Mouse (Mus musculus): ENCODE data around the gene D10Wsu102e. TPM values are rescaled to one million over a fixed set of nuclear protein-coding genes. Genes with fewer than 3 reads are reported as not detected.
A peak's percentile ranks its signal among the peaks of the same experiment; 100 is the strongest.
"Not testable (repeated sequence)": the region's sequence is repeated elsewhere in the genome, so short reads cannot be mapped to it uniquely, and the experiment has no call there.

The D10Wsu102e gene
- polyA plus RNA-seq, 1 experiment = 1.7 TPM

- 89% methylated on average over 13 of the region's 13 CpGs for WGBS
- no peak for TF ChIP-seq POLR2A (IDR thresholded peaks at IDR 0.05; ENCODE audit: borderline replicate concordance, insufficient read depth, low read length)
- no peak for TF ChIP-seq CTCF (IDR thresholded peaks at IDR 0.05; ENCODE audit: borderline replicate concordance, insufficient read depth, low read depth, low read length)
- Histone ChIP-seq H3K4me1 (ENCODE audit: control insufficient read depth, insufficient read depth, low read length) (no peaks in the 10 kb centered on the region), H3K27ac (ENCODE audit: insufficient read depth, low read length) (no peak overlapping the region), H3K27me3 (ENCODE audit: control insufficient read depth, insufficient read depth, low read length) (no peaks in the 10 kb centered on the region), H3K4me3 (replicated peaks; ENCODE audit: insufficient read depth, low read depth, low read length) (no peak overlapping the region)
- no peak for DNase-seq
Observed at GRCm38 (mm10) chr10:83497321-83497720, 137.3 kb downstream of the D10Wsu102e start.

DNA sequence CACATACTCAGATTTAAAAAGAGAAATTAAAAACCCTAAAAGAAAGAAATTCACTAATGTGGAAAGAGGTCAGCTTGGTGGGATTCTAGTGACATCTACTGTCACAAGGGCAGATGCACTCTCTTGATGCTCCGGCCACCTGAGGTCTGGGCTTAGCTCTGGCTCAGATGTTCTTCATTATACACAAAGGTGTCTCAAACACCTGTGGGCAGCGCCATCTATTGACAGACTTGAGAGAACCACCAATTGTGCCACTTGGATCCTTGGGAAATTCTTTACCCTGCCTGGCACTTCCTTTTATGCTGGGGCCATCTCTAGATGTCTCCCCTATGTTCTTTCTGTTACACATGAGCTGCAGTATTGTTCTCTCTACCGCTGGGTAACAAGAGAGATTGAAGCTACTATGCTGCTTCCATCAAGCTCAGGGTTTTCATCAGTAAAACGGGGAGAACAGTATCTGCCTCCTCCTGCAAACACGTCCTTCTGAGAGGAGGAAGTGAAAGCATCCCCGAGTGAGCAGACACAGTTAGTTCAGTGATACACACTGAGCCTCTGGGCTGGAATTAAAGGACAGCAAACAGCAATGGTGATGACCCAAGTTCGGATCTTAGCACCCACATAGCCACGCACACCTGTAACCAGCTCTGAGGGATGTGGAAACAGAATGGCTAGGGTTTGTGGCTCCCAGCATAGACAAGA, 149.1 kb downstream of the D10Wsu102e start:
- peak; percentile 10 to 23 for DNase-seq
- WGBS = 69% methylated on average over 8 of the region's 8 CpGs

GRCm38 (mm10) chr10:83511304-83511703, 151.3 kb downstream of the D10Wsu102e start:
- no peak for TF ChIP-seq CTCF (IDR thresholded peaks at IDR 0.05; ENCODE audit: borderline replicate concordance, insufficient read depth, low read depth, low read length)
- TF ChIP-seq POLR2A (IDR thresholded peaks at IDR 0.05; ENCODE audit: borderline replicate concordance, insufficient read depth, low read length) = no peak
- Histone ChIP-seq H3K27ac (ENCODE audit: insufficient read depth, low read length) (no peak overlapping the region), H3K27me3 (ENCODE audit: control insufficient read depth, insufficient read depth, low read length) (no peaks in the 10 kb centered on the region), H3K4me3 (replicated peaks; ENCODE audit: insufficient read depth, low read depth, low read length) (no peak overlapping the region), H3K4me1 (ENCODE audit: control insufficient read depth, insufficient read depth, low read length) (no peaks in the 10 kb centered on the region)
- 83% methylated on average over 5 of the region's 5 CpGs for WGBS
- no peak for DNase-seq

More for the DNA sequence above, 149.1 kb downstream of the D10Wsu102e start:
- no peak for TF ChIP-seq POLR2A (IDR thresholded peaks at IDR 0.05; ENCODE audit: borderline replicate concordance, insufficient read depth, low read length)
- peak; percentile 36; the same call in 1 of the 2 replicates for TF ChIP-seq CTCF (IDR thresholded peaks at IDR 0.05; ENCODE audit: borderline replicate concordance, insufficient read depth, low read depth, low read length)
- Histone ChIP-seq H3K27ac (ENCODE audit: insufficient read depth, low read length) (no peak overlapping the region), H3K27me3 (ENCODE audit: control insufficient read depth, insufficient read depth, low read length) (no peaks in the 10 kb centered on the region), H3K4me3 (replicated peaks; ENCODE audit: insufficient read depth, low read depth, low read length) (no peak overlapping the region), H3K4me1 (ENCODE audit: control insufficient read depth, insufficient read depth, low read length) (no peaks in the 10 kb centered on the region)

GRCm38 (mm10) chr10:83513736-83514135, 153.7 kb downstream of the D10Wsu102e start:
- Histone ChIP-seq H3K4me3 (replicated peaks; ENCODE audit: insufficient read depth, low read depth, low read length) (no peak overlapping the region), H3K27ac (ENCODE audit: insufficient read depth, low read length) (no peak overlapping the region), H3K27me3 (ENCODE audit: control insufficient read depth, insufficient read depth, low read length) (no peaks in the 10 kb centered on the region), H3K4me1 (ENCODE audit: control insufficient read depth, insufficient read depth, low read length) (no peaks in the 10 kb centered on the region)
- WGBS = 86% methylated on average over 8 of the region's 8 CpGs
- TF ChIP-seq CTCF (IDR thresholded peaks at IDR 0.05; ENCODE audit: borderline replicate concordance, insufficient read depth, low read depth, low read length) = no peak
- DNase-seq = no peak

GRCm38 (mm10) chr10:83520990-83521389, 161.0 kb downstream of the D10Wsu102e start:
- no peak overlapping the region for H3K4me3 ChIP-seq (replicated peaks; ENCODE audit: insufficient read depth, low read depth, low read length)
- H3K27ac ChIP-seq (ENCODE audit: insufficient read depth, low read length) = no peak overlapping the region
- TF ChIP-seq POLR2A (IDR thresholded peaks at IDR 0.05; ENCODE audit: borderline replicate concordance, insufficient read depth, low read length) (no peak), CTCF (IDR thresholded peaks at IDR 0.05; ENCODE audit: borderline replicate concordance, insufficient read depth, low read depth, low read length) (peak; percentile 24; the same call in 1 of the 2 replicates)
- 87% methylated on average over 4 of the region's 4 CpGs for WGBS
- no peaks in the 10 kb centered on the region for H3K4me1 ChIP-seq (ENCODE audit: control insufficient read depth, insufficient read depth, low read length)
- DNase-seq = no peak
- H3K27me3 ChIP-seq (ENCODE audit: control insufficient read depth, insufficient read depth, low read length) = no peaks in the 10 kb centered on the region

GRCm38 (mm10) chr10:83524238-83524637, 164.2 kb downstream of the D10Wsu102e start:
- not testable (repeated sequence) for H3K27me3 ChIP-seq (ENCODE audit: control insufficient read depth, insufficient read depth, low read length); H3K4me3 ChIP-seq (replicated peaks; ENCODE audit: insufficient read depth, low read depth, low read length); H3K27ac ChIP-seq (ENCODE audit: insufficient read depth, low read length); H3K4me1 ChIP-seq (ENCODE audit: control insufficient read depth, insufficient read depth, low read length); DNase-seq

GRCm38 (mm10) chr10:83530384-83530967, 170.5 kb downstream of the D10Wsu102e start:
- Histone ChIP-seq H3K27me3 (ENCODE audit: control insufficient read depth, insufficient read depth, low read length) (no peaks in the 10 kb centered on the region), H3K4me3 (replicated peaks; ENCODE audit: insufficient read depth, low read depth, low read length) (no peak overlapping the region), H3K27ac (ENCODE audit: insufficient read depth, low read length) (no peak overlapping the region), H3K4me1 (ENCODE audit: control insufficient read depth, insufficient read depth, low read length) (no peaks in the 10 kb centered on the region)
- no peak for TF ChIP-seq POLR2A (IDR thresholded peaks at IDR 0.05; ENCODE audit: borderline replicate concordance, insufficient read depth, low read length)
- no peak for TF ChIP-seq CTCF (IDR thresholded peaks at IDR 0.05; ENCODE audit: borderline replicate concordance, insufficient read depth, low read depth, low read length)
- WGBS = 80% methylated on average over 6 of the region's 6 CpGs
- DNase-seq = no peak

DNA sequence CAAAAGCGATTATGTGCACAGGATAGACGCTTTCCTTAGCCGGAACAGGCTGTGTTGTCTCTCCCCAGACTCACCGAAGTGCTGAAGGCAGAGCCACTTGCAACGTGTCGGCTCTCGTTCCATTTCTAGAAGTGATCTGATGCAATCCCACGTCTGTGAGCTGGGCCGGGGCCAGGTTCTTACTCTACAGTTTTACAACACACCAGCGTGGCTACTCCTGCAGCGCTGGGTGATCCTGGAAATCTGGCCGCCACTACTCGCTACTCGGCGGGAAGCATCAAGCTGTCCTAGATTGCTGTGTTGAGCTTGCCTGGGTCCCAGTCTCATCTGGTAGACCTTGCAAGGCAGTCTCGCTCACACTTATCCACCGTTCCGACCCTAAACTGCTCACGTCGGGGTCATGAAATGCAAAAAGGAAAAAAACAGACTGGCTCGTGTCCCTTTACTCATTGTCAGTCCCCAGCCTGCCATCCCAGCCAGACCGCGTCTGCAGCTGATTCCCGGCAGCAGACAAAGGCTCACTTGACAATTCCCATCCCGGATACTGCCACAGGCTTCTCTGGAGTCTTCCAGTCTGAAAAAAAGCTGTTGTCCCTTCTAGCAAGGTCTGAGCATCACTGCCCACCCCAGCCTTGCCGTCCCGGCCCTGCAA, 173.4 kb downstream of the D10Wsu102e start:
- Histone ChIP-seq H3K27ac (ENCODE audit: insufficient read depth, low read length) (peak overlapping the region; percentile 11; the same call in 1 of the 2 replicates), H3K27me3 (ENCODE audit: control insufficient read depth, insufficient read depth, low read length) (no peaks in the 10 kb centered on the region), H3K4me1 (ENCODE audit: control insufficient read depth, insufficient read depth, low read length) (no peaks in the 10 kb centered on the region), H3K4me3 (replicated peaks; ENCODE audit: insufficient read depth, low read depth, low read length) (peak overlapping the region; percentile 84)
- DNase-seq = peak; percentile 64 to 66
- TF ChIP-seq POLR2A (IDR thresholded peaks at IDR 0.05; ENCODE audit: borderline replicate concordance, insufficient read depth, low read length) (no peak), CTCF (IDR thresholded peaks at IDR 0.05; ENCODE audit: borderline replicate concordance, insufficient read depth, low read depth, low read length) (no peak)
- under 1% methylated on average over 27 of the region's 27 CpGs for WGBS
